Mouse (Mus musculus) E14TG2a.4 (cell line): Measurements from ENCODE around the gene Ogdhl.

Source experiments
- CTCF ChIP-seq: conservative IDR thresholded peaks from 2 replicates; pipeline ENCODE4 v1.5.1; 2014; ENCODE audit warnings: low read length
- NANOG ChIP-seq: IDR thresholded peaks from 2 replicates; pipeline ENCODE4 v1.6.1; 2014; ENCODE audit warnings: borderline replicate concordance, low read length, mixed read lengths
- POU5F1 ChIP-seq: IDR thresholded peaks from 2 replicates; pipeline ENCODE4 v1.6.1; 2014; ENCODE audit warnings: low read length, borderline replicate concordance

DNA sequence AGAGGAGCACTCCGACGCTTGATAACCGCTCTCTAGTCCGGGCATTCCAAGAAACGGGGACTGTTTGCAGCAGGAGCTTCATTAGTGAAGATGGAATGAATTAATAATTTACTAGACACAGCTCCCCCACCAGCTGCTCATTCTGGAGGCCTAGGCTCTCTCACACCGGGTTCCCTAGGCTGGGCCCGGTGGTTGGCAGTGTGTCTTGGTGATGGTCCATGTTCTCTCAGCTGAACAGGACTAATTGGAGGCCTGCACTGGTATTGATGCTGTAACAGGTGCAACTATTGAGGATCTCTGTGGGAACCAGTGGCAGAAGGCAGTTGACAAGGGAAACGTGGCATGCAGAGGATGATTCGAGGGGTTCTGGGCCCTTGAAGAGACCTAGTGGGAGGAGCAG, 5.5 kb downstream of the Ogdhl start:
- no peak for TF ChIP-seq CTCF
- no peak for TF ChIP-seq POU5F1
- TF ChIP-seq NANOG: no peak
